Mouse (Mus musculus) olfactory bulb, adult 2 months (tissue): ENCODE results near the gene Aldh1l2.

Experiments
- CTCF ChIP-seq: fragments of 200-500 bp; IDR thresholded peaks from 2 replicates; pipeline ENCODE4 v1.5.1; 2012; ENCODE audit warnings: low read depth, mild to moderate bottlenecking, low read length, moderate library complexity; ENCODE audit not compliant: insufficient read depth
- POLR2A ChIP-seq: fragments of 200-500 bp; IDR thresholded peaks from 2 replicates; pipeline ENCODE4 v1.6.1; 2012; ENCODE audit warnings: mild to moderate bottlenecking, low read depth, low read length, moderate library complexity; ENCODE audit not compliant: insufficient read depth

- TF ChIP-seq POLR2A (no peak), CTCF (no peak)
Observed at GRCm38 (mm10) chr10:83513736-83514135, 20.2 kb downstream of the Aldh1l2 start.
